Mouse (Mus musculus) thymus, adult 2 months (tissue): ENCODE results near the gene Smug1.

ENCODE experiments used
- CTCF ChIP-seq: fragments of 200-500 bp; IDR thresholded peaks from 2 replicates; pipeline ENCODE4 v1.5.1; 2012; ENCODE audit warnings: mild to moderate bottlenecking, control low read depth, low read length, moderate library complexity, borderline replicate concordance; ENCODE audit not compliant: control insufficient read depth, poor library complexity, insufficient read depth; ENCODE audit errors: extremely low read depth
- POLR2A ChIP-seq: fragments of 200-500 bp; IDR thresholded peaks from 2 replicates; pipeline ENCODE4 v1.6.1; 2012; ENCODE audit warnings: mild to moderate bottlenecking, low read length, control low read depth, moderate library complexity; ENCODE audit not compliant: control insufficient read depth, poor library complexity, insufficient read depth; ENCODE audit errors: extremely low read depth

- TF ChIP-seq CTCF: no peak
- TF ChIP-seq POLR2A: no peak
Observed at GRCm38 (mm10) chr15:103125982-103126381, 40.9 kb downstream of the Smug1 start.
